Mouse (Mus musculus) bone marrow, adult 2 months (tissue): ENCODE results near the gene Actb. TPM values are rescaled to one million over a fixed set of nuclear protein-coding genes. Genes with fewer than 3 reads are reported as not detected.

Experiments used
- H3K27ac ChIP-seq: fragments of 200-500 bp; 2 replicates; pipeline ENCODE4 v1.5.1; 2012; ENCODE audit warnings: low read depth, mild to moderate bottlenecking, control low read depth, inconsistent platforms, low read length; ENCODE audit not compliant: control insufficient read depth, poor library complexity, insufficient read depth
- H3K4me1 ChIP-seq: fragments of 200-500 bp; 2 replicates; pipeline ENCODE4 v1.6.1; 2011; ENCODE audit warnings: low read length; ENCODE audit not compliant: control insufficient read depth, insufficient read depth
- H3K4me3 ChIP-seq: fragments of 200-500 bp; replicated peaks from 2 replicates; pipeline ENCODE3; 2011; ENCODE audit warnings: mild to moderate bottlenecking, low read depth, low read length, control low read depth; ENCODE audit not compliant: control insufficient read depth
- CTCF ChIP-seq: fragments of 200-500 bp; IDR thresholded peaks from 2 replicates; pipeline ENCODE4 v1.5.1; 2011; ENCODE audit warnings: low read length, control low read depth; ENCODE audit not compliant: control insufficient read depth, insufficient read depth
- POLR2A ChIP-seq: fragments of 200-500 bp; IDR thresholded peaks from 2 replicates; pipeline ENCODE4 v1.6.1; 2011; ENCODE audit warnings: low read depth, mild to moderate bottlenecking, control low read depth, low read length, borderline replicate concordance; ENCODE audit not compliant: control insufficient read depth
- WGBS: fragments of 180-500 bp; shearing (Covaris S2); methylation state at CpG from one replicate; pipeline ENCODE4 v1.1.7; 2018; 5-methylcytosine and 5-hydroxymethylcytosine counted together
- polyA plus RNA-seq: library from polyadenylated mRNA; stranded (reverse); fragments of >200 nt; gene quantifications from 2 replicates; pipeline ENCODE4 v1.2.4, GENCODE M21; 2011; ENCODE audit warnings: low replicate concordance; ENCODE audit not compliant: missing spikeins, insufficient read depth, insufficient read length

The Actb gene
- polyA plus RNA-seq, 1 experiment: 7,097 TPM

DNA sequence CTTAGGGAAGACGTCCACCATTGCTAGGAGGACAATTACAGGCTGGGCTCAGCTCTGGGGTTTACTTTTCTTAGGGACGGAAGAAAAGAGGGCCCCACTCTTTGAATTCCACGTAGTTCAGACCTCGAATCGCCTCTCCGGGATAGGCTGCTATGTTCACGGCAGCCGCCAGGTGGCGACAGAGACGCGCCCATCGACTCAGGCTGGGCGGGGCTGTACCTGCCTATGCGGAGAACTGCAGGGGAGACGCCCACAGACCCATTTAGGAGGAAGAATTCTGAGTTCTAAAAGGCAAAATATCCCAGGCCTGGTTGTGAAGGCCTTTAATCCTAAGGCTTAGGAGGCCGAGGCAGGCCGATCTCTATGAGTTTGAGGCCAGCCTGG is 29.8 kb upstream of the Actb start:
- H3K4me3 ChIP-seq: no peak overlapping the region
- TF ChIP-seq CTCF: peak; percentile 97
- TF ChIP-seq POLR2A: 0 out of 2 replicates have a peak, but pooled peaks have one; percentile 28
- peak overlapping the region; percentile 0; the same call in 1 of the 2 replicates for H3K27ac ChIP-seq

DNA sequence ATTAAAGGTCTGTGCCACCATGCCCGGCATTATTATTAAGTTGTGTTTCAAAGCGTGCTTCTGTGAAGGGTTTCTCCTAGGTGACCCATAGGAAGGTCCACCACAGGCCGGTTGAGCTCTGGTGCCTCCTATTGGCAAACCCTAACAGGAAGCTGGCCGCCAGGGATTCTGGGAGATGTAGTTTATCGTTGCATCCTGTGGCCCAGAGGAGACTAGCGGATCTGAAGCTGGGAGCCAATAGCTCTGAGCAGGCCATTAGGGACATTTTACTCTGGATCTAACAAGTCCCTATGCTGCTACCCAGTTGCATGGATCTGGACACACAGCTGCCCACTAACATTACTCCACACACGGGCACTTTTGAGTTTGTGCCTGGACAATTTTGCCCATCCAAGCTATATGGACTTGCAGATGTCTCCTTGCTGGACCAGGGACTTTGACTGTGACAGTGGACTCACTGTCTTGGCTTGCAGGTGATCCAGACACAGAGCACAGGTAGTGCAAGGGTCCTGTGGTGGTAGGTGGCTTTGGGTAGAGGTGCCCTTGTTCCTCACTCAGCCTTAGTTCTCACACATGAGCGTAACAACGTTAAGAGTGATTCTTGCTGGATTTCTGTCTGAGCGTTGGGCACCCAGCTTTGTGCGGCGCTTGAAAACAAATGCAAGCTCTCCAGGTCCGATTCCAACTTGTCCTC is 29.2 kb upstream of the Actb start:
- Histone ChIP-seq H3K27ac (peak overlapping the region; percentile 0; the same call in 1 of the 2 replicates), H3K4me1 (peaks cover 3% of the 10 kb centered on the region), H3K4me3 (no peak overlapping the region)
- peak; percentile 32; the same call in 1 of the 2 replicates for TF ChIP-seq CTCF
- no peak for TF ChIP-seq POLR2A
- 34% methylated on average over 13 of the region's 13 CpGs for WGBS

More for the DNA sequence above, 29.8 kb upstream of the Actb start:
- peaks cover under 1% of the 10 kb centered on the region for H3K4me1 ChIP-seq
- 7% methylated on average over 17 of the region's 17 CpGs for WGBS

DNA sequence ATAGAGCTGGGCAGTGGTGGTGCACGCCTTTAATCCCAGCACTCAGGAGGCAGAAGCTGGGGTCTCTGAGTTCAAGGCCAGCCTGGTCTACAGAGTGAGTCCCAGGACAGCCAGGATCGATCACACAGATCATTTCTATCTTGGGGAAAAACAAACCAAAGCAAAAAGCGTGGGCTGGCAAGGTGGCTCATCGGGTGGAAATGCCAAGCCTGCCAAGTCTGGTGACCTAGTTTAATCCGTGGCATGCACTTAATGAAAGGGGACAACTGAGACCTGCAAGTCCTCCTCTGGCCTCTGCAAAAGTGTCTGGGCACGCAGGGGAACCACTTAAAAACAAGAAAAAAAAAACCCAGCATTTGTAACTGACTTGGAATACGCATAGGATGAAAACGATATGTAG is 26.2 kb upstream of the Actb start:
- TF ChIP-seq POLR2A: no peak
- no peak for TF ChIP-seq CTCF
- Histone ChIP-seq H3K4me3 (no peak overlapping the region), H3K4me1 (peaks cover 6% of the 10 kb centered on the region), H3K27ac (no peak overlapping the region)
- 63% methylated on average over 8 of the region's 8 CpGs for WGBS

DNA sequence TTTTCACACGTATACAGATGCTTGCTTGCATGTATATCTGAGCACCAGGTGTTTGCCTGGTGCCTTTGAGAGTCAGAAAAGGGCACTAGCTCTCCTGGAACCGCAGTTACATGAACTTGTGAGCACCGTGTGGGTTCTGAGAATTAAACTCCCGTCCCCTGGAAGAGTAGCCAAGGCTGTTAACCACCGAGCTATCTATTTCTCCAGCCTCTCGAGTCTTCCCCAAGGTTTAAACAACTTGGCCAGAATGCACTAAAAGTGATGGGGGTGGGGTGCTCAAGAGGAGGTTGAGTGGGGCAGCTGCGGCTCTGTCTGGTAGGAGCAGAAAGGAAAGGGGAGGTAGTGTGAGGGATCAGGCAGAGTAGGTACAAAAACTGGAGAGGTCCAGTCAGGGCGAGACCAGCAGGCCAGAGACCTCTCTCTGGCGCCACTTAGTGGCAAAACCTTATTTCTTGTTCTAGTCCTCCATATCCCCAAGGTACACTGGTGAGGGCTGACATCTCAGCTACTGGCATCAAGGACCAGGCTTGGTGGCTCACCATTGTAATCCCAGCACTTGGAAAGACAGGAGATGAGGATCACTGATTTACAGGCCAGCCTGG is 25.6 kb upstream of the Actb start:
- 2% methylated on average over 9 of the region's 9 CpGs for WGBS
- H3K27ac ChIP-seq: peak overlapping the region; percentile 74
- H3K4me1 ChIP-seq: peaks cover 7% of the 10 kb centered on the region
- TF ChIP-seq POLR2A (no peak), CTCF (peak; percentile 94)
- peak overlapping the region; percentile 58 for H3K4me3 ChIP-seq

DNA sequence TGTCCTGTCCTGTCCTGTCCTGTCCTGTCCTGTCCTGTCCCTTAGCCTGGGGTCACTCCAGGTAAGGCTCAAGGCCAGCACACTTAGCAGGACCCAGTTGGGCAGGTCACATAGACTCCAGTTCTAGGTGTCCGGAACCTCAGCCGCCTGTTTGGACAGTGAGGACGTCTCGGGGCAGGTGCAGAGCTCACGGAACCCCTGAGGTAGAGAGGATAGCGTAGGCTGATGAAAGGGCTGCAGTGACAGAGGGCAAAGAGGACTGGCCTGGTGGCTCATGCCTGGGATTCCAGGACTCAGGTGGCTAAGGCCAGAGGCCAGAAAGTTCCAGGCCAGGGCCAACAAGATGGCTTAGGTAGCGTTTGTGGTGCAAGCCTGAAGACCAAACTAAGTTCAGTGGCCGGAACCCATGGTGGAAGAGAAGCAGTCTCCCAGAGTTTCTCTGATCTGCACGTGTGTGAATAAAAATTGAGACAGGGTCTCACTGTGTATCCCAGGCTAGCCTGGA is 24.7 kb upstream of the Actb start:
- TF ChIP-seq CTCF (no peak), POLR2A (no peak)
- Histone ChIP-seq H3K4me1 (peaks cover 7% of the 10 kb centered on the region), H3K27ac (peak overlapping the region; percentile 5), H3K4me3 (peak overlapping the region; percentile 2)
- 83% methylated on average over 9 of the region's 9 CpGs for WGBS

DNA sequence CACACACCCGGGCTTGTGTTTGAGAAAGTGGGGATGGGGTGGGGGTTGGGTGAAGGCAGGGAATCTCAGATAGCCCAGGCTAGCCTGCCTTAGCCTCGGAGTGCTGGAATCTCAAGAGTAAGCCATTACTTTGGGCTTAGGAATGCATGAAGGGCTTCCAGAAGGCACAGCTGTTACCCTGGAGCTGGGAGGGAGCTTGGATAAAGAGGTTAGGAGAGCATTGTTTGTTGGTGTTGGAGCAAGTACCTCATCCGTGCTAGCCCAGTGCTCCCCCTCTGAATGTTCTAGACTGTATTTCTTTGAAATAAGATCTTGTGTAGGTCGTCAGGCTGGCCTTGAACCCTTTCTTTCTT is 22.8 kb upstream of the Actb start:
- peaks cover 7% of the 10 kb centered on the region for H3K4me1 ChIP-seq
- H3K27ac ChIP-seq: peak overlapping the region; percentile 93
- 8% methylated on average over 4 of the region's 4 CpGs for WGBS
- no peak for TF ChIP-seq POLR2A
- no peak for TF ChIP-seq CTCF
- peak overlapping the region; percentile 79 for H3K4me3 ChIP-seq

DNA sequence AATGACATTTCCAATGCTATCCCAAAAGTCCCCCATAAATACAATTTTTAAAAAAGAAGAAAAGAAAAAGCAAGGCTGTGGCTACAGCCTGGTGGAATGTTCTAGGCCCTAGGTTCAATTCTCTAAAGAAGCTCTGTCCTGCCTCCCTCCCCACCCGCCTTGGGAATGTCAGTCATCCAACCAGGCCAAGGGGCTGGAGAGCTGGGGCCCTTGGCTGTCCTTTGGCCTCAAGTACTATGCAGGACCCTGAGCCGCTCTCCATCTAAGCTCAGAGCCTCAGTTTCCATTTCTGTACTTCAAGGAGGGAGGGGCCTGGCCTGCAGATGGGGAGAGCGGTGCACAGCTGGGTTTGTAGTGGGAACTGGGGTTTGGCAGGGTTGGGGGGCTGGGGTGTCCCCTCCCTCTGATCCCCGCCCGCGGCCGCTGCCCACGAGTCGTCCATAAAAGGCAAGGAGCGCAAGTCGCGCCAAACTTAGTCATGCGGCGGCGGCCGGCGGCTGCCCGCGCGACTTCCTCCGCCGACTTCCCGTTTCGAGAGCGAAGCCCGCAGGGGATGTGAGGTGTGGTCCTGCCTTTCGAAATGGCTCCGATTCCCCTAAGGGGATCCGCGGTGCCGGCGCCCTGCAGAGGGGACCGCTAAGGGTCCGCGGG is 22.3 kb upstream of the Actb start:
- WGBS: 2% methylated on average over 35 of the region's 35 CpGs
- H3K4me1 ChIP-seq: peaks cover 7% of the 10 kb centered on the region
- H3K27ac ChIP-seq: peak overlapping the region; percentile 93
- TF ChIP-seq POLR2A: peak; percentile 90; the same call in 1 of the 2 replicates
- no peak for TF ChIP-seq CTCF
- H3K4me3 ChIP-seq: peak overlapping the region; percentile 79

DNA sequence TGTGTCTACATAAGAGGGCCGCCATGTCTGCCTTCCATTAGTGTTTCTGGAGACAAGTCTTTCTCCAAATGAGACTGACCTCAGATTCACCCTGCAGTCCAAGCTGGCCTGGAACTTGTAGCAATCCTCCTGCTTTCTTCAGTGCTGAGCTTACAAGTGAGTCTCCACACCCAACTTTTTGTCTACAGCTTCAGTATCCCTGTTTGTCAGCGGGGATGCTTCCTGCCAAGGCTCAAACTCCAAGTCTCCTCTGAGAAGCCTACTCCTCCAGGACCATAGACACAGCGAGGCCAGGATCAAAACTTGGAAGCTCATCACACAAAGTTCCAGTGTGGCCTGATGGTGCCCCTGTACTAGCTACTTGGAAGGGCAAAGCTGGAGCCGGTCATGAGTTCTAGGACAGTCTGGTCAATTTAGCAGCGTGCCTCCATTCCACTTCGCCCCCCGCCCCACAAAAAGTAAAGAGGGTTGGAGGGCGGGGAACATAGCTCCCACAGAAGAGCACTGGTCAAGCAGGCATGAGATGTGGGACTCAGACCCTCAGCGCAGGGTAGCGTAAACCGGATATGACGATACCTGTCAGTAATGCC is 20.9 kb upstream of the Actb start:
- no peak overlapping the region for H3K4me3 ChIP-seq
- peaks cover 7% of the 10 kb centered on the region for H3K4me1 ChIP-seq
- peak overlapping the region; percentile 83 for H3K27ac ChIP-seq
- 92% methylated on average over 12 of the region's 12 CpGs for WGBS
- TF ChIP-seq CTCF (no peak), POLR2A (no peak)
